Mouse (Mus musculus) left cerebral cortex, postnatal 36 days (tissue): Measurements from ENCODE around the gene Lrrc4. TPM values are rescaled to one million over a fixed set of nuclear protein-coding genes. Genes with fewer than 3 reads are reported as not detected.
A peak's percentile ranks its signal among the peaks of the same experiment; 100 is the strongest.

Experiments
- DNase-seq, 2 experiments: peaks; one replicate each; pipeline ENCODE4 v3.0.0; 2021 to 2022; ENCODE audit warnings: low spot score in 2 of 2, mixed read lengths in 1 of 2
- intact Hi-C: fragments of 180-260 bp; cut with DNase I; formaldehyde crosslinking; loops from one replicate; pipeline ENCODE4 v1.15.1; 2025
- total RNA-seq, 2 experiments: library from RNA; stranded (reverse); gene quantifications; 2 replicates each; pipeline ENCODE4 v1.2.3; 2021

Lrrc4 gene
- total RNA-seq, 2 experiments from 2014 or later, result 95.8 to 105 TPM

- intact Hi-C loops, result loop anchor here (5.0 kb wide), 3 partner anchors 106 to 164 kb away; no protein-coding TSS in a partner anchor
- no peak for DNase-seq
These were observed 125.2 kb downstream of the Lrrc4 start for GRCm38 (mm10) chr6:28706108-28706975.

DNA sequence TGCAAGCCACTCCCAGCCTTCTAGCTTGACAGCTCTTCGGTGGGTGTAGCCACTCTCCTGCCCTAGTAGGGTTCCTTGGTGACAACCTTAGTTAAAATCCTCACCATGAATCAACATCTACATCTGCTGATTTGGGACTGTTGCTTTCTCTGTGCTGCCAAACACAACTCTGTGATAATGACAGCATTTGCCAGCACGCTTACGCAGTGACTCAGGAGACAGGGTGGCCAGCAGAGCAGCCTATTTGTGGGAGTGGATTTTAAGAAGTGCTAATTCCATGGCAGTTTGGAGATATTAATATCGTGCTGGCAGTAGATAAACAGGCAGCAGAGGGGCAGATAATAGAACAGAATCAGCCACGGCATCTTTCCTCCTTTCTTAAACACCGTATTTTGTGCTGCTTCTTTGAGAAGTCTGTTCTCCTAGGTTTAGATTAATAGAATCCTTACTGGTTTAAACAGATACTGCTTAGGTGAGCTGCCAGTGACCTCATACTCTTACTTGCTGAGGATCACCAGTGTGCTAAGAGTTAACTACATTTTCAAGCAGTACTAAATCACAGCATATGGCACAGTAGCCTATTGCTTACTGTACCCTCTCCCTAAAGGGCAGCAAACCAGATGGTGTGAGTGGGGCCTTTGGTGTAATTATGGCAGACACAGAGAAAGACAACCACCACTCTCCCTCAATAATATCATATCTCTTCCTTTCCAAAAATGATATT is 126.0 kb downstream of the Lrrc4 start:
- intact Hi-C loops, result loop anchor here (5.0 kb wide), 3 partner anchors 107 to 163 kb away; no protein-coding TSS in a partner anchor
- peak; percentile 53 to 65 for DNase-seq

GRCm38 (mm10) chr6:28704612-28705011 is 126.9 kb downstream of the Lrrc4 start:
- intact Hi-C loops, result loop anchor here (5.0 kb wide), 3 partner anchors 108 to 162 kb away; no protein-coding TSS in a partner anchor
- DNase-seq, result no peak

GRCm38 (mm10) chr6:28697214-28697613 is 134.3 kb downstream of the Lrrc4 start:
- intact Hi-C loops, result loop anchor here (2.0 kb wide), 1 partner anchor 54 kb away; no protein-coding TSS in a partner anchor
- no peak for DNase-seq

DNA sequence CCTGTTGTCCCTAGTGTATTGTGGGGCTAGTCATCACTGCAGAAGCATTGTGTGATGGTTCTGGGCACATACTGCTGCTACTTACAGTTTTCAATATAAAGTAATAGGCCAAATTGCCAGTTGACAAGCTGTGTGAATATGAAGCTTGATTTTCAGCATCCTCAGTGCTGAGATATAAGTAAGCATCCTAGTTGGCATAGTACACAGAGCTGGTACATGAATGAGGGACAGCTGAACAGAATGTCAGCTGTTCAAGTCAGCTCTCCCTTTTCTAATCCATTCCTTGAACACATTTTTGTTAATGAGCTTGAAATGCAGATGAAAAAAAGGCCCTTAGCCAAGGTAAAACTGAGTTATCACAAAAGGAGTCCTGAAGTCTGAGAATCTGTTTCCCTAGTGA is 138.9 kb downstream of the Lrrc4 start:
- DNase-seq, result no peak
- intact Hi-C loops, result no loop called here

DNA sequence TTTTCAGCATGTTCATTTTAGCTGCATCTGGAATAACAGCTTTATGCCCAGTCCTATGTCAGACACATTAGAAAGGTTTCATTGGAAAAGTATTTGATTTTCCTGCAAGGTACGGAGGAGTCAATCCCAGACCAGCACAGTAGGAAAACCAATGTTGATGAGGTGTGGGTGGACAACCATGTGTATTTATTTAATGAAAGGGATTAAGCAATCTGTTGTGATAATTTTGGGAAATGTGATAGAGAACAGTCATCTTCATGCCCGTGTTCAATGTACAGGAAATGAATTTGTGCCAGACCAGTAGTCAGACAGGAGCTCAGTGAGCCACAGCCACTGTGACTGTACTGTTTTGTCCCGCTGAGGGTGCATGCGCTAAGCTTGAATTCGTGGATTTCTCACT is 143.8 kb downstream of the Lrrc4 start:
- intact Hi-C loops, result no loop called here
- no peak for DNase-seq

DNA sequence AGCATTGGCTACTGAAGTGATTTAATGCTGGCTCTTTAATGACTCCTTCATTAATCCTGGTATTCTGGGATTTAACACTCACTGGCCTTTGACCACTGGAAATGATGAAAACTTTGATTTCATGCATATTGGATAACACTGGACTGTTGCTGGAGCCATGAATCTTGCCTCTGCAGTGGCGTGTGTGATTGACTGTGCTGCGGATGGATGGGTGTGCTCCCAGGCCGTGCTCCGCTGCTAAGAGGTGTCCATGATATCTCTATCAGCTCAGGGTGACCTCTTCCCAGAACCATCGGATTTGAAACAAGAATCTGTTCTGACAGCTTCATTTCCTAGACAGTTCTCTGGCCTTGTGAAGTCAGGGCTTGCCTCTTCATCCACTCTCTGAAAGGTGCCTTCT is 145.8 kb downstream of the Lrrc4 start:
- intact Hi-C loops, result no loop called here

DNA sequence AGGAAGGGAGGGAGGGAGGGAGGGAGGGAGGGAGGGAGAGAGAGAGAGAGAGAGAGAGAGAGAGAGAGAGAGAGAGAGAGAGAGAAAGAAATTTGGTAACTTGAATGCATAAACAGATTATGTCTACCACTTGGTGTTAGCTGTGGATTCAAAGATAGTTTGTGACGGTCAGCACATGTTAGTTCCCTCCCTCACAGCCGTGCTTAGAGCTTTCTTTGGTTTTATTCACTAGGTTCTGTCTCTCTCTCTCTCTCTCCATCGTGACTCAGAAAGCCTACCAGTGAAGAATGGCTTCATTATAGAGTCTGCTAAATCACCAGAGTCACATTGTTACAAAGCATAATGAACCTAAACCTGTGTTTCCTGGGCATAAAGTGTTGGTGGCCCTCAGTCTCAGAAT is 146.5 kb downstream of the Lrrc4 start:
- DNase-seq, result no peak
- intact Hi-C loops, result no loop called here

More for the DNA sequence above, 145.8 kb downstream of the Lrrc4 start:
- DNase-seq, result no peak

- no peak for DNase-seq
- intact Hi-C loops, result no loop called here
These were observed 149.8 kb downstream of the Lrrc4 start for GRCm38 (mm10) chr6:28681521-28682457.

DNA sequence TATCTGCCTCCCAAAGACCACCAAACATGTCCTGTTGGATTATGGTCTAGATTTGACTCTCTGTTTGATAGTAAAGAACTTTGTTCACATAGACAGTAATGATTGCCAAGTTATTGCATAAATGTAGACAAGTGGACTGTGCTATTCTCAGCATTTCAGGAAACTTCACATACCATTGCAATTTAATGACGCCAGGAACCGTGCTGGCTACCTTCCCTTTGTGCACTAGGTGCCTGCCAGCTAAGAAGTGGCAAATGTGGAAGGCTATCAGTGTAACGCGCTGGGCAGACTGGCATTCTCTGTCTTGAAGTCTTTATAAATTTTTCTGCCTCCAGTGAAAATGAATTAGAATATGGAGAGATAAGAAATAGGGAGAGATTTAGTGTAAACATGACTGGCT is 151.0 kb downstream of the Lrrc4 start:
- intact Hi-C loops, result no loop called here
- DNase-seq, result no peak

GRCm38 (mm10) chr6:28678896-28679295 is 152.7 kb downstream of the Lrrc4 start:
- DNase-seq, result no peak
- intact Hi-C loops, result no loop called here

DNA sequence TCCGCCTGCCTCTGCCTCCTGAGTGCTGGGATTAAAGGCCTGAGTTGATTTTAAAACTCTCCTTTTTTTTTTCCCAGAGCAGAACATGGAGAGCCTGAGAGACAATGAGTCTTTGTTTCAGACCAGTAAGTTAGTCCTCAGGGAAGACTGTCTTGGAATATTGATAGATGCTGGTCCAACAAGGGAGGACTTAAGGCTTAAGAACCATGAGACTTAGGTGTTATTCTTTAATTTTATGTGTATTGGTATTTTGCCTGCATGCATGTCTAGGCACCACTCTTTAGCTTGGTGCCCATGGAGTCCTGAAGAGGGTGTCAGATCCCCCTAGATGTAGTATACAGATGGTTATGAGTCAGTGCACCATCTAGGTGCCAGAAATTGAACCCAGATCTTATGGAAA is 156.9 kb downstream of the Lrrc4 start:
- intact Hi-C loops, result no loop called here
- DNase-seq, result no peak

DNA sequence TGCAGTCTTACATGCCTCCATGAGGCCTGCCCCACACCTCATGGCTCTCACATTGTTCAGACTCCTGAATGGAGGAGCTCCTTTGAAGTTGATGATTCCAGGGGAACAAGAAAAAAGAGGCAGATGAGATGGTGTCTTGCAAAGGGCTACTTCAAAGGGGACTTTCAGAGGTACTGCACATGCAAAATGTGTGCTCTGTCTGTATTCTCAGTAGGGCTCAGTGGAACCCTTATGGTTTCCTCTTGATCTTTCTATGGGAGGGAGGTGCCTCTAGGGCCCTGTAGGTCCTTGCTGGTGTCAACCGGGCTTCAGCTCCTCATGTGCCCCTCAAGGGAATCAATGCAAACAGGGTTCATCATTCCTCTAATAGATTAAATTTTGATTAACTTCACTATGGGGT is 159.2 kb downstream of the Lrrc4 start:
- no peak for DNase-seq
- intact Hi-C loops, result no loop called here

GRCm38 (mm10) chr6:28669251-28669650 is 162.3 kb downstream of the Lrrc4 start:
- intact Hi-C loops, result no loop called here
- no peak for DNase-seq

GRCm38 (mm10) chr6:28667586-28667985 is 164.0 kb downstream of the Lrrc4 start:
- intact Hi-C loops, result no loop called here

DNA sequence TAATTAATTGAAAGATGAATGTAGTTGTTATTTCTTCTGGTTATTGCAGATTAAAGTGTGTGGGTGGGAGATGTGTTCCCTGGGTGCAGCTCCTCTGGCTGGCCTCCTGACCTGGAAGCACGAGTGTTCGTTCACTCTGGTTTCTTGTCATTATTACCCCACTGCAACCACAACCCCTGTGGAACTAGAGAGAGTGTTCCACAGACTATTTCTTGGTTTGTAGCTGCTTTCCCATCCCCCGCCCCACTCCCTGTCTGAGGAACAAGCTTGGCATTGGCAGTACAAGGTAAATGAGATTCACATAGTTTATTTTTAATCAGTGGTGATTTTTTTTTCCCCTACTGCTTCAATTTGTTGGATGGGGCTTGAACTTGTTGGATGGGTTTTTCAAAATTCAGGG is 166.8 kb downstream of the Lrrc4 start:
- no peak for DNase-seq
- intact Hi-C loops, result no loop called here

More at GRCm38 (mm10) chr6:28667586-28667985, 164.0 kb downstream of the Lrrc4 start:
- no peak for DNase-seq

- DNase-seq, result no peak
- intact Hi-C loops, result no loop called here
These were observed 167.9 kb downstream of the Lrrc4 start for GRCm38 (mm10) chr6:28663670-28664069.

DNA sequence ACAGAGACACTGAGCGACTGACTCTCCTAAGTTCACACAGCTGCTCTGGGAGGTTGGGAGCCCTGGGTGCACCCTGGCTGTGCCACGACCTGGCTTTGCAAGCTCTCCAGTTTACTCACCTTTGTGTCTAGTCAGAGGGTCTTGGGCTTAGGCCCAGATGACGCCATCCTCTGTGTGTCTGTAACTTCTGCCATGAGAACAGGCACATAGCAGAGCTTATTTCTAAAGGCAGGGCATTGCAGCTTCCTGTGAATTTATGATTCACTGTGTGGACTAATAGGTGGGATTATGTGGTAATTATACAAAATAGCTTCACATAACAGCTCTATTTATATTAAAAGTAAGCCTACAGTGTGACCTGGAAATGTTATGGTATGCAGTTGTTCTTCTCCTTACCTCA is 168.5 kb downstream of the Lrrc4 start:
- DNase-seq, result no peak
- intact Hi-C loops, result no loop called here

GRCm38 (mm10) chr6:28656511-28656910 is 175.0 kb downstream of the Lrrc4 start:
- intact Hi-C loops, result no loop called here

GRCm38 (mm10) chr6:28645231-28645630 is 186.3 kb downstream of the Lrrc4 start:
- DNase-seq, result no peak
- intact Hi-C loops, result no loop called here

More at GRCm38 (mm10) chr6:28656511-28656910, 175.0 kb downstream of the Lrrc4 start:
- no peak for DNase-seq
